Mouse (Mus musculus) embryo, embryonic 11.5 days (tissue): ENCODE results near the gene Agpat4.
"Not testable (repeated sequence)": the region's sequence is repeated elsewhere in the genome, so short reads cannot be mapped to it uniquely, and the experiment has no call there.

Experiments used
- DNase-seq: peaks from one replicate; pipeline ENCODE4 v3.0.0-alpha.2; 2012; ENCODE audit warnings: low read depth, low spot score

The Agpat4 gene

DNA sequence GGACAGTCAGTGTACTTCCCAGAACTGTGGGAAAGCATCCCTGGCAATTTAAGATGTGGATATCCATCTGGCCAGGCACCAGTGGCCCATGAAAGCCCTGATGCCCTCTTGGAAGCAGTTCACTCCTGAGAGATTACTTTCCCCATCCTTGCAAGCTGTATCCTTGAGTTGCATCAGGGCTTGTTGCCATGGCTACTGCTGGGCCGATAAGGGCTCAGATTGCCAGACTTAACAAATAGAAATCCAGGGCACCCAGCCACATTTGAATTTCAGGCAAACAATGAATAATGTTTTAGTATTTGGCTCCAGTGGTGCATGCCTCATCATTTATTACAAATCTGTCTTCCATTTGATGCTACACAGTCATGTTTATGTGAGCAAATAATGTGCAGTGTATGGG is 69.3 kb downstream of the Agpat4 start:
- DNase-seq, result no peak

DNA sequence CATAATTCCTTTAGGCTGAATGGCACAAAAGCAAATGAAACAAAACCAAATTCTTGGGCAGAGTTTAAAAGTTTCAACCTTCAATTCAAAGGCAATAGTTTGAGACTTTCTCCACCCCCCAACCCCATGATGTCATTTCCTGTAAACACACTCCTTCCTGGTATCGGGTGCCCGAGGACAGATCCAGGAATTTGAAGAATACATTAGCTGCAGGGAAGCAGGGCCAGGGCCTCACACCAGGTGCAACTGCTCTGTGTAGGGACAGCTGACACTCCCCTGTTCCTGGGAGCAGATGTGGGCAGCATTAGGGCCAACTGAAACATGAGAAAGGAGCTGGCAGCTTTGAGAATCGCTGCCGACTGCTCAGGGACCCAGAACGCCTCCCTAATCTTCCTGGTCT is 76.6 kb downstream of the Agpat4 start:
- no peak for DNase-seq

DNA sequence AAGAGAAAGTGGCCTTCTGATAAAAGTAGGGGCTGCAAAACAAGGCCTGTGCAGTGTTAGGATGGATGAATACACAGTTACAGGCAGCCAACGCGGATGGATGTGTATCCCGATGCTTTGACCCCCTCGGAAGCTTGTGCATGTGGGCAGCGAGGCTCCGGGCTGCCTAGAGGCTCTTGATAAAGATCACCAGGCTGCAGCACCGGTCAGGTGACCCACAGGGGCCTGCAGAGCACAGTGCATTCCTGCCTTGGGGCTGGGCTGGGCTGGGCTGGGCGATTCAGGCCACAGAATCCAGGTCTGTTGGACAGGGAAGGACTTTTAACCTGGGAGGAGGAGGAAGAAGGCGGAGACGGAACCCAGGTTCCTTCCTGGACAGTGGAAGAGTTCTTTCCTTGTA is 77.1 kb downstream of the Agpat4 start:
- no peak for DNase-seq

DNA sequence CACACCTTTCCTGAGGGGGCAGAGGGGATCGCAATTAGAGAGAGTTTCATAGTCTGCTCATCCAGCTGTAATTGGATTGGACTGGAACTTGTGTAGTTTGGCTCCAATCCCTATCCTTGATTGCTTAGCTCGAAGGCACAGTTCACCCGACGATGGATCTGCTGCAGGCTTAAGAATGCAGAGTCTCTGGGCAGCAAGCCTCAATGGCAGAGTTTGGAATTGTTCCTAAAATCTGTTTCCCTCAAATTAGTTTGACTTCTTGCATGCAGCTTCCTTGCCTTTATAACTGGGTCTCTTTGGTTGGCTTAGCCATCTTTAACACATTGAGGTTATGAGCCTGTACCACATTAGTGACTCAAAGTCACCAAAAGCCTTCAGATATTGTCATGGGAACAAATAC is 81.4 kb downstream of the Agpat4 start:
- no peak for DNase-seq

DNA sequence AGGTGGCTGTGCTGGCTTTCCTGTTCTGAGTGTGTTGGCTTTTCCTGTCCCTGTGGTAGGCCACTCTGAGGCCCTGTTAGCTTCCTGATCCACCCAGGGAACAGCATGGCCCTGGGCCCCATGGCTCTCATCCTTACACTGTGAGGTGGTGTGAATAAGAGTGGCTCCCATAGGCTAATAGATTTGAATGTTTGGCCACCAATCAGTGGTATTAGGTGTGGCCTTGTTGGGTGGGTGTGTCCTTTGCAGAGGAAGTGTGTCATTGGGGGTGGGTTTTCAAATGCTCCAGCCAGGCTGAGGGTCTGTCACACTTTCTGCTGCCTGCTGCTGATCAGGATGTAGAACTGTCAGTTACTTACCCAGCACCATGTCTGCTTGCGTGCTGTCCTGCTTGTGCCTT is 82.6 kb downstream of the Agpat4 start:
- no peak for DNase-seq

DNA sequence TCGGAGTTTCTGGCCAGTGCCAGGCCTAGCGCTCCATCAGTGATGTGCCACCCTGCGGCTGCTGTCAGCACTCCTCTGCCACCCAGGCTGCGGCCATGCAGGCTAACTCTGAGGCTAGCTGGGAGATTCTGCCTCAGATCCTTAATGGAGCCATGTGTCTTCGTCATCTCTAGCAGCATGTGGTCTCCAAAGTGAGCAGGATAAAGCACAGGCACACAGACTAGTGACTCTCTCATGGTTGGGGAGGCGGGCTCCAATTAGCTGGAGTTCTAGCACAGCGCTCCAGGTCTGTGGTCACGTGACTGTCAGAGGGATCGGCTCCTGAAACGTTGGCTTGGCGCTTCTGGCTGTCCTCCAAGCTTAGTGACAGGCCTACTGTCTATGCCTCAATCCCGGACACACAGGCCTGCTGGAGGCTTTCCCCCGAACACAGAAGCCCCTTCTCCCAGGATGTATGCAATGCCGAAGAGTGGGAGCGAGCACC is 85.0 kb downstream of the Agpat4 start:
- no peak for DNase-seq

DNA sequence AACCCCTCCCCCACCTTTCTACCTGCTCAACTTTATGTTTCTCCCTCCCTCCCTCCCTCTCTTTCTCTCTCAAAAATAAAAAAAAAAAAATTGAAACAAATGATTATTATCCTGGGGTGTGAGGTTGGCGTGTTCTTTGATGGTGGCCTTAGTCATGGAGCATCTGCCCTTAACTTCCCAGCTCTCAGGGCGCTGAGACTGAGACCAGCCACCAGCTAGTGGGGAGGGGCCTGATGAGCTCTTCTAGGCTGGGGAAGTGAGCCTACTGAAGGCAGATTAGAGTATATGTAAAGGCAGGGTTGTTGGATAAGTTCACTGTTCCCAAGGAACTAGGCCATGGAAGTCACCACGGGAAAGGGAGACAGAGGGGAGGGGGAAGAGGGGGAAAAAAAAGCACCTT is 85.7 kb downstream of the Agpat4 start:
- DNase-seq, result no peak

DNA sequence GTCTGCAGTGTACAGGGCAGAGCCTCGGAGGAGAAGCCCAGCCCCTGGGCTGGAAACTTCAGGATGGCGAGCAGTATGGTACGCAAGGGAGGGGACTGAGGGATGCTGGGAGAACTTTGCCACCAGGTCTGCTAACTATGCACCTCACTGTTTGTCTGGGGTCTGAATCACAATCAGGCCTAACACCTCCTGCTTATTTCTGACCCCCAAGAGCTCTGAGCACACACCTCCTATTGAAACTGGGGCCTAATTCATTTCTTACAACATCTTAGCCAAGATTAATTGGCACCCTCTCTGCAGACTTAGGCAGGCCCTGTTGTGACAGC is 86.1 kb downstream of the Agpat4 start:
- no peak for DNase-seq

DNA sequence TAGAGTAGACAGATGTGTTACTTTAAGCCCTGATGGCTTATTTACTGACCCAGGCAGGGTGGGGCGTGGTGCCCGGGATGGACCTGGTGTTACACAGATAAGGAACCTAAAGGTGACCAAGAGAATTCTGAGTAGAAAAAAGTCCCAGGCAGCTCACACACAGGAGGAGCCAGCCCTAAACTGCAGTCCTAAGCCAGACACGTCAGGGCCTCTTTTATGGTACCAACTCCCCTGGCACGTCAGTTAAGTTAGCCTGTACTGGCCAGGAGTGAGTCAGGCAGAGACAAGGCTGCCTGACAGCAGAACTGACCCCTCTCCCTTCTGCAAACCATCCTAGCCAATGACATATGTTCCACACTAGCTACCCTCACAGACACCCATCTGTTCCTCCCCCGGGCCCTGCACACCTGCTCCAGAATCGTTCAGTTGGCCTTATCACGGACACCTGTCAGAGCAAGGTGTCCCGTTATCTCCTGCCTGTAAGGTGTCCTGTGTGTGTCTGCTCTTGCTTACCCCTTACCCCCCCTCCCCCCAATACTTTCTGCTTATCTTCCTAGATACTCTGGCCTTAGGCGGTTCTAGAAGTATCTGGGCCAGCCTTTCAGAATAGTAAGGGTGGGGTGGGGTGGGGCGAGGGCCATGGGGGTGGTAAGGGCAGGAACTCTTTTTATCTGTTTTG is 86.7 kb downstream of the Agpat4 start:
- no peak for DNase-seq

DNA sequence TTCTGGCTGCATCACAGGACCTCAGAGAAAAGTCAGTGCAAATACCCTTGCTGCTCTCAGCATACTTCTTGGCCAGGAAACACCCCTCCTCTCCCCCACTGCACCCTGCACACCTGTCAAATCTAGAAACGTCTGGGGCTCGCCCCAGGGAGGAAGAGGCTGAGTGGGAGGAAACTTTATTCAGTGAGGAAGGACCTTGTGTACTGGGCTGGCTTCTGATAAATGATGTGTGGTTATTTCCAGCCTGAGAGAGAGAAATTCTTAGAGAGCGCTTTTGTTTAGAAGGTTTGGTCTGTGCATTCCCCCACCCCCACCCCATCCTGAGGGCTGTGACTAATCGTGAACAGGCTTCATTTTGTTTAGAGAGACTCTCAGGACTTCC is 87.2 kb downstream of the Agpat4 start:
- DNase-seq, result no peak

DNA sequence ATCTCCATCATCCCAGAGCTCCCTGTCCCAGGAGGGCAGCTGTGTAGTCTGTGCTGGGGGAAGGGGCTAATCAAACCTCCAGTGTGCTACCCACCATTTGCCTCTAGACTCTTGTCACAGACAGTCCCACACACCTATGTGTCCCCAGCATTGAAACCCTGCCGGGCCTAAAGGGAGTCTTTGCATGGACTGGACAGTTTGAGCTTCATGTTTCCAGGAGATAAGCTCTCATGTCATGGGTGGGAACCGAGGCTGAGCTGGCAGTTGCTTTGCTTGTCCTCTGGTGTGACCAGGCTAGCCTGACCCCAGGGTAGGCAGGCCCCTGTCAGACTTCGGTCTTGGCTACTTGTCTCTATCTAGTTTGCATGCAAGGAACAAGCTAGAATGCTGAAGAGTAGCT is 87.7 kb downstream of the Agpat4 start:
- no peak for DNase-seq

DNA sequence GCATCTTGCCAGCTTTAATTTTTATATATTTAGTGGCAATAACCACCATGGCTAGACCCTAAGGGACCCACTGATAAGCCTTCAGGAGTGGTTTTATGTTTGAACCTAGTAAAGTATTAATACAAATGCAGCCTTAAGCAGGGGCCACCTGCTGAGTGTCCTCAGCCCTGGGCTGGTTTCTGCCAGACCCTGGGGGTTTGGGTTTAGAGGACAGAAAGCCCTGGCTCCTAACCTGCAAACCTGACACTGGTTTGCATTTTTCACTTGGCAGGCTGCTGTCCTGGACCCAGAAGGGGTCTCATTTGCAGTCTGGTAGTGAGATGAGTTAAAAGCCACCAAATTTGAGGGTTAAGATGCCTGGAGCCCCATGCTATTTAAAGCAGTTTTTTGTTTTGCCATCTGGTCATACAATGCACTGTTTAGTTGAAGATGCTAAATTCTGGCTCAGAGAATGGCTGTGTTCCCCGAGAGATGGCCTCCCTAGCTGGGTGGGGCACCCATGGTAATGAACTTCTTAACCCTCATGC is 88.6 kb downstream of the Agpat4 start:
- no peak for DNase-seq

DNA sequence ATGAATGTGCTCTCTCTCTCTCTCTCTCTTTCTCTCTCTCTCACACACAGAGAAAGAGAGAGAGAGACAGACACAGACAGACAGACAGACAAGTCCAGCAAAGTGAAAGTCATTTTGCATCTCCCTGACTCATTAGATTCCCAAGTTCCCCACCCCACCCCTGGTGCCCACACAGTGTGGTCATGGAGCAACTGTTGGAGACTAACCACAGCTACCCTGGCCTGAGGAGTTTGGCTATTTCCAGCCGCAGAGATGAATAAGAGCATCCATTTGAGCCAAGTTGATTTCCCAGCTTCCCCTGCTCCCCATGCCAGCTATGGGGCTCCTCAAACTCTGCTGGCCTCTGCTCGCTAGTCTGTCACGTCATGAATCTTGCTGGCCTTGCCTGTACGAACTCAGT is 91.0 kb downstream of the Agpat4 start:
- no peak for DNase-seq

DNA sequence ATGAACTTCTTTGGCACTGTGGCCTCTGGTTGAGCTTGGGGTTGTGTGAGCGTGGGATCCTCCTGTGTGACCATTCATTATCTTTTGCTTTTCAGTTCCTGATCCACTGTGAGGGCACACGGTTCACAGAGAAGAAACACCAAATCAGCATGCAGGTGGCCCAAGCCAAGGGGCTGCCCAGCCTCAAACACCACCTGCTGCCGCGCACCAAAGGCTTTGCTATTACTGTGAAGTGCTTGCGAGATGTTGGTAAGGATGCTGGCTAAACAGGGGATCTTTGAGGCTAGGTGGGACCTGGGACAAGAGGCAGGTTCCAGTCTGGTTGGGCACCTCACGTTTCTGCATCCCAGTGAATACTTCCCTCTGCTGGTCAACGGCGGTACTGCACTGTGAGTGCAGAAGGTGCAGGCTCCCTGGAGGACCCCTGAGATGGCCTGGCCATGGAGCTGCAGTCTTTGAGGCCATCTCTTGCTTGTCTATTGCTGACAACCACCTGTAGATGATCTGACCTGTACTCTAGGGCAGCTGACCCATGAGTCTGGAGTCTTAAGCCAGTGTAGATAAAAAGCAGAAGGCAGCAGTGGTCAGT is 92.1 kb downstream of the Agpat4 start:
- DNase-seq, result peak; percentile 76

DNA sequence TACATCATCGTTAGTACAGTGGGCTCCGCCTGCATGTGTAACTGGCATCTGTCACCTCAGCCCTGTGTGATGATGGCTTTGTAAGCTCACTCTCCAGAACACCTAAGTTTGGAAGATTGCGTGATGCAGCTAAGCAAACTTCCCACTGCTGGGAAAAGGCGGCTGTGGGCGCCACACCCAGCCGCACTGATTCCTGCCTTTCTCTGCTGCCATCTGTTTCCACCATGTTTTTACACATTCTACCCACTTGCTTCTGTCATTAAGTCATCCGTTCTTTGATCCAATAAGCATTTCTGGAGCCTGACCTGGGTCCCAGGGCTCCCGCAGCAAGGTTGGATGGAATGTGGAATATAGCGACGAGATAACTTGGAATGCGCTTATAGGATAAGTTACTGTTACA is 93.4 kb downstream of the Agpat4 start:
- no peak for DNase-seq

DNA sequence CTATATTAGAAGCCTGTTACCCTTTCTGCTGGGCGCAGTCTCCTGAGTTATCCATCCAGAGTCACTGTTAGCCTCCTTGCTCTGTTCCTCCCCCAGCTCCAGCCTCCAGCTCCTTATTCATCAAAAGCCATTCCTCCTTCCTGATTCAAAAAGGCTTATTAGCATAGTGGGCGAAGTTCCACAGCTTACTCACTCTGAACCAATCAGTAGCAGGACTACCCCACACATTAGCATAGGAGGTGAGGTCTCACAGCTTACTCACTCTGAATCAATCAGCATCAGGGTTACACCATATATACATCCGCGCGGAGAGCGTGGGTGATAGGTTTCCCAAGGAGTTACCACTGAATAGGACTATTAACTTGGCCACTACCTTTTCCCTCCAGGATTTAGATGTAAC is 93.8 kb downstream of the Agpat4 start:
- no peak for DNase-seq

DNA sequence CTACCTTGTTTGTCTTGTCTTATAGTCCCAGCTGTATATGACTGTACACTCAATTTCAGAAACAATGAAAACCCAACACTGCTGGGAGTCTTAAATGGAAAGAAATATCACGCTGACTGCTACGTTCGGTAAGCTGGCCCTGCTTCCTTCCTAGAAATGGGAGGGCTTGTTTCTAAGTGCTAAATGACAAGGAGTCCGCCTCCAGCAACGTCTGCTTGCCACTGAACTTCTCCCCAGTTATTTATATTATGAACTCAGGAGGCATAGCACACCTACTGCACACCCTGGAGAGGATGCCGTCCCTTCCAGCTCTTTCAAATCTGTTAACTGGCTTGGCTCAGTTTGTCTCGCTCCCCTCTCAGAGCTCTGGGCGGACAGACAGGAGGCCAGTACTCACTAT is 94.9 kb downstream of the Agpat4 start:
- no peak for DNase-seq

DNA sequence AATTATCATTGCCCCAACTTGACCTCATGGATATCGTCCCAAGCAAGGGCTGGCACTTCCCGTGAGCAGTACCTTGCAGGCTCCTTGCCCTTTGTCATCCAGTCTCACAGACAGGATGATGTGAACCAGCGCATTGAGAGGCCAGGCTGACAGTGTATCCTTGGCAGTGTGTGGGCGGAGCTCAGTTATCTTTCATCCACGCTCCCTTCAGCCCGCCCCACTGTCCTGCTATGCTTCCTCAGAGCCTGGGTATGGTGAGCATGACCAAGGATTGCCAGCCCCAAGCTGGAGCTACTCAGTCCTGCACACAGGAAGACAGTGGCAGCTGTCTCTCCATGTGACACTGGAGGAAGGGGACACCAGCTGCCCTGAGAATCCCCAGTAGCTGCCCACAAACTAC is 97.7 kb downstream of the Agpat4 start:
- no peak for DNase-seq

DNA sequence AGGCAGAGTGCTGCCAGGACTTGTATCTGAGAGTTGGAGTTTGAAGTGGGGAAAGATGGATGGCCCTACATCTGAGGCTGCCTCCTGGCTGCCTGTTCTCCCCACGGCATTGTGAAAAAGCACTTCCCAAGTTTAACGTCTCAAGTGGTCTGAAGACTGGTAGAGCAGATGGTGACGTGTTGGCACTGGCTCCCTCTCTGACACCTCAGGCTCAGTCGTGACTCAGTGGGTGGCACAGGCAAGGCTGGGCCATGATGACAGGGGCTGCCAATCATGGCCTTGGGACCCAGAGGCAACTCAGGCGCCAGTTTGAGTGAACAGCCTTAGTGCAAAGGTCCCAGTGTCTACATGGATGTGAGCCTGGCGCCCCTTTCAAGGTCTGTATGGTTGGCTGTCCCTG is 103.4 kb downstream of the Agpat4 start:
- DNase-seq, result no peak

DNA sequence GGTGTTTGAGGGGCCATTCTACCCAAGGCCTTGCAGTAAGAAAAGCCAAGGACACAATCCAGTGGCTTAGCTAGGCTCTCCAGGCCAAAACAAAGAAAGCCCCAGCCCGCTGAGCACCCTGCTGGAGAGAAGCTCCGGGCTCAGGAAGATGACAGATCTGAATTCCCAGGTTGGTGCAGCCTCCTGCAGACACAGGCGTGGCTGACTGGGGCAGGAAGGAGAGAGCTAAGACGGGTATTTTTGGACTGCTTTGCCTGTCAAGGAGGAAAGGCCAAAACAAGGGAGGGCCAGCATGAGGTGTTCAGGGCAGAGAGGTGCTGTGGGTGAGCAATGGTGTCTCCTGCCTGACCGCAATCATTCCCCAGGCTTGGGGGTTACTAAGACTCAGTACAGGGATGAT is 105.2 kb downstream of the Agpat4 start:
- DNase-seq, result no peak

DNA sequence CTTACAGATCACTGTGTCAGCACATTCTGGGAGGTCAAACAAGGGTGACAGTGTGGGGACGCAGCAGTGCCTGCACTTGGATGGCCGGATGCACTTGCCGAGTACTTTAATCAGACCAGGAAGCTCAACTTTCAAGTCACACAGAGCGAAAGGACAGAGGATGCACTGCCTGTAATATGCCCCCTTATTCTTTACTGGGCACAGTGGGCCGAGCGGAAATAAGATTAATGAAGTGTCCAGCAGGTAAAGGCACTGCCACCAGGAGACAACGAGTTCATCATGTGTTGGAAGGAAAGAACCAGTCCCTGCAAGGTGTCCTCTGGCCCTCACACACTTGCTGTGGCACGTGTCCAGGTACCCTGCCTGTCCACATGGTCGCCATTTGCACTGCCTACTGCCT is 105.6 kb downstream of the Agpat4 start:
- no peak for DNase-seq

DNA sequence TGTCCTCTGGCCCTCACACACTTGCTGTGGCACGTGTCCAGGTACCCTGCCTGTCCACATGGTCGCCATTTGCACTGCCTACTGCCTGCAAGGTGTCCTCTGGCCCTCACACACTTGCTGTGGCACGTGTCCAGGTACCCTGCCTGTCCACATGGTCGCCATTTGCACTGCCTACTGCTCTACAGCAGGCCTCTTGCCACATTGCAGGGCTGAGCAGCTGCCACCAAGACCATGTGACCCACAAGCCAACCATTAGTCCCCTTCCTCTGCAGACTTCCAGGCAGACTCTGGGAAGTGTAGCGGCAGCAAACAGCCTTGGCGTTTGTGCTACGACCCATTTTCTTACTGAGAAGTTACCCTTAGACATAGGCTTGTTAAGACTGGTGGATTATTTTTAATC is 106.0 kb downstream of the Agpat4 start:
- DNase-seq, result not testable (repeated sequence)

DNA sequence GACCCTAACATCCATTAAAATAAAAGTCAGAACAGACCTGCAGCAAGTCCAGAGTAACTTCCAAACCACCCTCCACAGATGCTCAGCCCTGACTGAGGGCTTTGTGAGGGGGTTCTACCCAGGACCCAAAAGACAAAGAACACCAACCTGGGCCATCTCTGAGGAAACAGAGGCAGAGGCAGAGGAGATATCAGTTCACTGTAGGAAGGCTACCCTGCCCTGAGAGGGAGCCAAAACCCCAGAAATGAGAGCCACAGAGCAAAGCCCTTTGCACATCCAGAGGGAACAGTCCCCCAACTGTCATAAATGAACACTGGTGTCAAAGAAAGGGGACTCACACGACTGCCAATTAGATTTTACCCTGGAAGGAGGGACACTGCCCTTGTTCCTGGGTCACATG is 106.7 kb downstream of the Agpat4 start:
- DNase-seq, result no peak

DNA sequence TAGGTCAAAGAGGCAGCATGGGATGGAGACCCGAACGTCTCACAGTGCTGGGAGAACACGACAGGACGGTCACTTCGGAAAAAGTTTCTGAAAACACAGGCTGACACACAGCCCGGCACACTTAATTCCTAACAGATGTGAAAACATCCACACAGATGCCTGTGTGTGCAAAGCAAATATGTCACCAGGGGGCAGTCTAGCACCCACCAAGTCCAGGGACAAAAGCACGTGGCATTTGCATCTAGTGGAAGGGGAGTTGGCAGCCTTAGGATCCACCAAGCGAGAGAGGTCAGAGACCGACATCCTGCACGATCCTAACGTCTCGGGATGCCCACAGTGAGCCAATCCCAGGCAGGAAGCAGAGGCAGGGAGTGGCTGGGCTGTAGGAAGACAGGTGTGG is 108.0 kb downstream of the Agpat4 start:
- peak; percentile 48 for DNase-seq
